Mouse (Mus musculus) liver, embryonic 13.5 days (tissue): ENCODE measurements at regions not wholly inside any gene's neighbourhood (a gene's known extent, or its start where the extent isn't known, plus 50 kb on each side); places are given as distances from the start of the nearest gene placed in this dataset.

Experiments used
- ATAC-seq: fragments of 200-750 bp; cut with Nextera tagmentation; 2 replicates; pipeline ENCODE4 v1.8.0; 2017; ENCODE audit warnings: low read depth, mild to moderate bottlenecking, moderate number of reproducible peaks, moderate library complexity
- DNase-seq: peaks from one replicate; pipeline ENCODE4 v3.0.0; 2022
- H3K27ac ChIP-seq: fragments of 300-500 bp; sonication (generic); 2 replicates; pipeline ENCODE4 v1.5.1; 2015; ENCODE audit warnings: moderate library complexity, mild to moderate bottlenecking, inconsistent platforms
- H3K27me3 ChIP-seq: fragments of 300-500 bp; sonication (generic); 2 replicates; pipeline ENCODE4 v1.6.1; 2015; ENCODE audit warnings: mild to moderate bottlenecking, inconsistent platforms
- H3K36me3 ChIP-seq: fragments of 300-500 bp; sonication (generic); 2 replicates; pipeline ENCODE4 v1.6.1; 2015; ENCODE audit warnings: mild to moderate bottlenecking, inconsistent platforms
- H3K4me1 ChIP-seq: fragments of 300-500 bp; sonication (generic); replicated peaks from 2 replicates; pipeline ENCODE4 v1.6.1; 2015; ENCODE audit warnings: inconsistent platforms
- H3K4me2 ChIP-seq: fragments of 300-500 bp; sonication (generic); 2 replicates; pipeline ENCODE4 v1.6.1; 2015; ENCODE audit warnings: inconsistent platforms, mild to moderate bottlenecking, moderate library complexity
- H3K4me3 ChIP-seq: fragments of 300-500 bp; sonication (generic); replicated peaks from 2 replicates; pipeline ENCODE4 v1.5.1; 2015; ENCODE audit warnings: mild to moderate bottlenecking, inconsistent platforms
- H3K9ac ChIP-seq: fragments of 300-500 bp; sonication (generic); 2 replicates; pipeline ENCODE4 v1.6.1; 2015; ENCODE audit warnings: mild to moderate bottlenecking, inconsistent platforms
- H3K9me3 ChIP-seq: fragments of 300-500 bp; sonication (generic); replicated peaks from 2 replicates; pipeline ENCODE4 v1.6.1; 2016; ENCODE audit warnings: inconsistent platforms
- WGBS: fragments of 180-500 bp; shearing (Covaris S2); methylation state at CpG from one replicate; pipeline ENCODE4 v1.1.7; 2015; ENCODE audit not compliant: insufficient replicate concordance; 5-methylcytosine and 5-hydroxymethylcytosine counted together

- 63% methylated on average over 2 of the region's 2 CpGs for WGBS
- no peak overlapping the region for H3K4me2 ChIP-seq
- H3K9me3 ChIP-seq = no peaks in the 10 kb centered on the region
- no peak overlapping the region for H3K4me3 ChIP-seq
- DNase-seq (no peak), ATAC-seq (no peak)
- no peak overlapping the region for H3K9ac ChIP-seq
- no peaks in the 10 kb centered on the region; the same call in 1 of the 2 replicates for H3K4me1 ChIP-seq
- no peaks in the 10 kb centered on the region for H3K36me3 ChIP-seq
- H3K27me3 ChIP-seq = no peaks in the 10 kb centered on the region
- H3K27ac ChIP-seq = no peak overlapping the region
These were observed 82.8 kb upstream of the Spdye4c start for GRCm38 (mm10) chr2:128508244-128508605.

GRCm38 (mm10) chr2:128511291-128511690 is 79.7 kb upstream of the Spdye4c start:
- ATAC-seq (no peak), DNase-seq (no peak)
- Histone ChIP-seq H3K36me3 (no peaks in the 10 kb centered on the region), H3K27me3 (no peaks in the 10 kb centered on the region), H3K9me3 (no peaks in the 10 kb centered on the region), H3K4me3 (no peak overlapping the region), H3K27ac (no peak overlapping the region), H3K9ac (no peak overlapping the region), H3K4me2 (no peak overlapping the region), H3K4me1 (peaks cover 3% of the 10 kb centered on the region; the same call in 1 of the 2 replicates)
- 69% methylated on average over 6 of the region's 6 CpGs for WGBS

- peaks cover 3% of the 10 kb centered on the region; the same call in 1 of the 2 replicates for H3K4me1 ChIP-seq
- no peak overlapping the region for H3K9ac ChIP-seq
- no peaks in the 10 kb centered on the region for H3K9me3 ChIP-seq
- no peaks in the 10 kb centered on the region for H3K36me3 ChIP-seq
- no peak for DNase-seq
- H3K27me3 ChIP-seq = no peaks in the 10 kb centered on the region
- WGBS = 42% methylated on average over 6 of the region's 6 CpGs
- H3K4me2 ChIP-seq = no peak overlapping the region
- H3K4me3 ChIP-seq = no peak overlapping the region
- ATAC-seq = no peak
- no peak overlapping the region for H3K27ac ChIP-seq
These were observed 78.2 kb upstream of the Spdye4c start for GRCm38 (mm10) chr2:128512852-128513251.

- 65% methylated on average over 17 of the region's 17 CpGs for WGBS
- Histone ChIP-seq H3K4me3 (no peak overlapping the region), H3K27ac (no peak overlapping the region), H3K27me3 (no peaks in the 10 kb centered on the region), H3K9ac (no peak overlapping the region), H3K4me2 (no peak overlapping the region), H3K36me3 (no peaks in the 10 kb centered on the region), H3K4me1 (peaks cover 3% of the 10 kb centered on the region; the same call in 1 of the 2 replicates), H3K9me3 (no peaks in the 10 kb centered on the region)
- no peak for DNase-seq
- no peak for ATAC-seq
These were observed 76.3 kb upstream of the Spdye4c start for GRCm38 (mm10) chr2:128514463-128515290.

DNA sequence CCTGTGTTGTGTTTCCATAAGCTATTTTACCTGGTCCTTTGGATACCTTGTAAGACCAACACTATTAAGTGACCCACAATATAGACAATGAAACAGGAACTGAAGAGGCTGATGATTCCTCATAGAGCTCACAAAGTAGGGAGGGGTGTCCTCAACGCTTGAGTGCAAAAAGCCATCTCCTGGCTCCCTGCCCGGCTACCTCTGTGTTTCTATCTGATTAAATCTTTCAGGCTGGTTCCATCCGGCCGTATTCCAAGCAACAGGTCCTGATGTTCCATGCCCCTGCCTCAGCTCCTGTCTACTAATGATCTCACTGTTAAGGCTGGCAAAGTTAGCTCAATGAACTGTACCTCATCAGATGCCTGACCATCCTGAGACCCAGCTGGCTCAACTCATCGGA is 75.3 kb upstream of the Spdye4c start:
- H3K27ac ChIP-seq = no peak overlapping the region
- peaks cover 3% of the 10 kb centered on the region; the same call in 1 of the 2 replicates for H3K4me1 ChIP-seq
- 63% methylated on average over 5 of the region's 5 CpGs for WGBS
- DNase-seq (no peak), ATAC-seq (no peak)
- no peaks in the 10 kb centered on the region for H3K9me3 ChIP-seq
- no peak overlapping the region for H3K9ac ChIP-seq
- H3K36me3 ChIP-seq = no peaks in the 10 kb centered on the region
- no peak overlapping the region for H3K4me3 ChIP-seq
- no peak overlapping the region for H3K4me2 ChIP-seq
- no peaks in the 10 kb centered on the region for H3K27me3 ChIP-seq

DNA sequence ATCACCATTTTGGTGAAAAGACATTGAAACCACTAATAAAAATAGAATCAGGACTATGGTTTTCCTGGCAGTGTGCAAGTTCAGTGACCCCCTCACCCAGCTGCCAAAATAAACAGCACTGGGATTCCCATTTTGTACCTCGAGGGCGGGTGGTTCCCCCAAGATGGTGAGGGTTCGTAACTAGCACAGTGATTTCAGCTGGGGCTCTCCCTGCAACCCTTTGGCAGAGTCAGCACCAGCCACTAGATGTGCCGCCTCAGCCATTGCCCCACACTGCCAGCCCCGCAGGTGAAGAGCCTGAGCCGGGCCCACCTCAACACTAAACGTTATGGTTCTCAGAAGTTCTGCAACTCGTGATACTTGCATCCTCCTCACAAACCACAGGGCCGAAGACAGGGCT is 74.3 kb upstream of the Spdye4c start:
- no peak for ATAC-seq
- Histone ChIP-seq H3K9me3 (no peaks in the 10 kb centered on the region), H3K4me1 (peaks cover 3% of the 10 kb centered on the region; the same call in 1 of the 2 replicates), H3K36me3 (no peaks in the 10 kb centered on the region), H3K4me3 (no peak overlapping the region), H3K27ac (no peak overlapping the region), H3K27me3 (no peaks in the 10 kb centered on the region), H3K9ac (no peak overlapping the region), H3K4me2 (no peak overlapping the region)
- DNase-seq = no peak
- WGBS = 56% methylated on average over 9 of the region's 9 CpGs

GRCm38 (mm10) chr2:128518142-128518541 is 72.9 kb upstream of the Spdye4c start:
- ATAC-seq (no peak), DNase-seq (no peak)
- peaks cover 3% of the 10 kb centered on the region; the same call in 1 of the 2 replicates for H3K4me1 ChIP-seq
- H3K4me2 ChIP-seq = no peak overlapping the region
- no peak overlapping the region for H3K9ac ChIP-seq
- no peaks in the 10 kb centered on the region for H3K9me3 ChIP-seq
- no peak overlapping the region for H3K27ac ChIP-seq
- no peaks in the 10 kb centered on the region for H3K27me3 ChIP-seq
- H3K36me3 ChIP-seq = no peaks in the 10 kb centered on the region
- 74% methylated on average over 3 of the region's 3 CpGs for WGBS
- H3K4me3 ChIP-seq = no peak overlapping the region

- DNase-seq (no peak), ATAC-seq (no peak)
- no peaks in the 10 kb centered on the region for H3K4me1 ChIP-seq
These were observed 69.1 kb upstream of the Spdye4c start for GRCm38 (mm10) chr2:128521701-128522443.

DNA sequence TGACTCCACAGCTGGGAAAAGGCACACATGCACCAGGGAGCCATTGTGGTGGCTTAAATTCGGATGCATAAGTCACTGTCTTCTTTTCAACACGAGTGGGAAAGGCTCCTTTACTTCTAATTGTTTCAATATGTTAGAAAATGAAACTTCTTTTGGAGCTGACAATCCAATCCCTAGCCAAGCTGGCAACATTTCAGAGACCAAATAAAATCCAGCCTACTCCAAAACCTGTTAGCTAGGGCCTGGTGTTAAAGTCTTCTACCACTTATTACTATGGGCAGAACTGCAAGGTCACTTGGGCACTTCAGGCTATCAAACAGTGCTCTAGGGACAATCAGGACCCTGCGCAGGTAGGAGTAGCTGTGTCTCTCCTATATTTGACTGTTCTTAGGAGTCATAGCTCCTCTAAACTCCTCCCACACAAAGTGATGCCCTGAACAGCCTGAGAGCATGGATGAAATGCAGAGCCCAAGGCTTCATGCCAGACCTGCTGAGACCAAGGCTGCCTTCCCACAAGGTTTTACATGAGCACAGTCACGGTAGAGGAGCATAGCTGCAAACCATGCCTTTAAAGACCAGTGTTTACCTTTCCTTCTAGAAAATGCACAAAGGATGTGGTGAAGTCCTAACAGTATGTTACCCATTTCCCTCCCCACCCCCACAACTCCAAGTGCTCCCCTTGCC is 67.4 kb upstream of the Spdye4c start:
- no peaks in the 10 kb centered on the region for H3K4me1 ChIP-seq
- no peaks in the 10 kb centered on the region for H3K36me3 ChIP-seq
- H3K27me3 ChIP-seq = no peaks in the 10 kb centered on the region
- no peak overlapping the region for H3K27ac ChIP-seq
- H3K9ac ChIP-seq = no peak overlapping the region
- ATAC-seq = no peak
- H3K9me3 ChIP-seq = no peaks in the 10 kb centered on the region
- H3K4me3 ChIP-seq = no peak overlapping the region
- H3K4me2 ChIP-seq = no peak overlapping the region
- 53% methylated on average over 4 of the region's 4 CpGs for WGBS
- no peak for DNase-seq

More at GRCm38 (mm10) chr2:128521701-128522443, 69.1 kb upstream of the Spdye4c start:
- H3K4me3 ChIP-seq = no peak overlapping the region
- H3K27me3 ChIP-seq = no peaks in the 10 kb centered on the region
- no peak overlapping the region for H3K27ac ChIP-seq
- no peaks in the 10 kb centered on the region for H3K36me3 ChIP-seq
- H3K4me2 ChIP-seq = no peak overlapping the region
- no peaks in the 10 kb centered on the region for H3K9me3 ChIP-seq
- WGBS = 47% methylated on average over 4 of the region's 4 CpGs
- no peak overlapping the region for H3K9ac ChIP-seq

DNA sequence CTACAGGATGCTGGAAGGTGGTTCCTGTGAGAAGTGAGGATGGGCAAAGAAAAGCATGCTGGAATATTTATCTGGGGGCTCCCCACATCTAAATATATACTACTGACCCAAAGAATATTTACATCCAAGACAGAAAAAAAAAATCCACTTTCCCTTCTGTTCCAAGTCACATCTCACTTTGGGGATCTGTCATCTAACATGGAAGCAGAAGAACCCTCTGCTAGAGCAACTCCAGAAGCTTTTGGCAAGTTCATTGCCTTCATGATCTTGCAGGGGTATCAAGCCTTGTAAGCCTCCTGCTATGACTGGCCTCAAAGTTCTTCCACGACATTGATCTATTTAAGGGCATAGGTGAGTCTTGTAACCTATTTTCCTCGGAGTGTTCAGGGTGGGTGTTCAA is 64.9 kb upstream of the Spdye4c start:
- no peaks in the 10 kb centered on the region for H3K27me3 ChIP-seq
- no peaks in the 10 kb centered on the region for H3K36me3 ChIP-seq
- no peak overlapping the region for H3K9ac ChIP-seq
- H3K27ac ChIP-seq = no peak overlapping the region
- H3K9me3 ChIP-seq = no peaks in the 10 kb centered on the region
- H3K4me1 ChIP-seq = no peaks in the 10 kb centered on the region
- no peak overlapping the region for H3K4me3 ChIP-seq
- no peak overlapping the region for H3K4me2 ChIP-seq
- DNase-seq (no peak), ATAC-seq (no peak)
- 36% methylated on average over 2 of the region's 2 CpGs for WGBS

DNA sequence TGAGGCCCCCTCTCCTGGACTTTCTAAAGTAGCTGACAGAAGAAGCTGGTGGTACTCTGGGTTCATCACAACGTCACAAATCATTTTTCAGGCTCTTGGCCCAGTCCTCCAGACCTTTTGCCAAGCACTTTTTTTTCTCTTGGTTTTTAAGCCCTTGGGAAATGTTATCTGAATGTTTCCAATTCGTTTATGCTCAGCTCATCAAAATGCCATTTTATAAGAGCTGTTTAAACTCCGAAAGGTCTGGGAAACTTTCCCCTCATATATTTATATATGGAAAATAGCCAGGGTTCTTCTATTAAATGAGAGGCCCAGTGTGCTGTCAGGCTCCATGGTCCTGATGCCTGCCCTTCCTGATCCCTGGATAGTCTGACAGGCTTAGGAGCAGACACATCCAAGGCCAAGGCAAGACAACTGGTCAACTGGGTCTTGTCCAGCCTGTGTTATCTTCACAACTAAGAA is 64.1 kb upstream of the Spdye4c start:
- no peak overlapping the region for H3K9ac ChIP-seq
- whole genome bisulfite sequencing = 43% methylated on average over 3 of the region's 3 CpGs
- H3K9me3 ChIP-seq = no peaks in the 10 kb centered on the region
- no peaks in the 10 kb centered on the region for H3K27me3 ChIP-seq
- H3K27ac ChIP-seq = no peak overlapping the region
- H3K4me2 ChIP-seq = no peak overlapping the region
- no peaks in the 10 kb centered on the region for H3K36me3 ChIP-seq
- no peak for DNase-seq
- no peak overlapping the region for H3K4me3 ChIP-seq
- ATAC-seq = no peak
- no peaks in the 10 kb centered on the region for H3K4me1 ChIP-seq
